Comparison of ENCODE assay signal across 9 mouse cellular contexts in genomic region chr8:89571816-89572215, GRCm38 (mm10).
DNase-seq lines count a peak whose midpoint lies in the region; ATAC-seq and TF ChIP-seq lines count a peak whose summit lies in the region.
"Had no signal": no experiment of that assay in that cellular context is flagged by ENCODE, and none has a peak within 500 bp of the region (broad histone marks: within the 10 kb centered on the region; RNA-seq: fewer than 3 reads in every experiment).

No protein-coding gene starts in this region.

- H3K4me1 ChIP-seq in intestine, embryonic 14.5 days (replicated peaks; ENCODE audit: control insufficient read depth, insufficient read depth, low read length) = no peaks in the 10 kb centered on the region
- H3K4me1 ChIP-seq: liver, embryonic 15.5 days had no signal

- 4% methylated on average over 13 of the region's 13 CpGs for WGBS in intestine, embryonic 14.5 days

- peak; percentile 87 for DNase-seq in ZHBTc4 (ENCODE audit: low read depth, low spot score)
- DNase-seq in cerebellum, postnatal 10 days = peak; percentile 94 to 95
- peak; percentile 73 to 78 for DNase-seq in frontal cortex, postnatal 25 days (ENCODE audit: low spot score in 2 of 2)
- DNase-seq in intestine, embryonic 14.5 days (ENCODE audit: low spot score) = peak; percentile 91
- peak; percentile 72 to 81 for DNase-seq in left cerebral cortex, adult 2 months (ENCODE audit: extremely low spot score in 1 of 2, low spot score in 2 of 2)
- DNase-seq in right cerebral cortex, postnatal 4 days = peak; percentile 94

- H3K4me2 ChIP-seq in intestine, embryonic 14.5 days (ENCODE audit: low read length) = no peak overlapping the region
- H3K4me2 ChIP-seq: liver, embryonic 15.5 days had no signal

- H3K27ac ChIP-seq in intestine, embryonic 14.5 days (ENCODE audit: low read depth) = no peak overlapping the region
- H3K27ac ChIP-seq in left cerebral cortex, adult 2 months = no peak overlapping the region
- H3K27ac ChIP-seq: liver, embryonic 15.5 days had no signal

- H3K9ac ChIP-seq in intestine, embryonic 14.5 days (ENCODE audit: low read length) = no peak overlapping the region
- H3K9ac ChIP-seq: liver, embryonic 15.5 days had no signal

- no peaks in the 10 kb centered on the region for H3K36me3 ChIP-seq in intestine, embryonic 14.5 days (ENCODE audit: control insufficient read depth, insufficient read depth, low read length)
- H3K36me3 ChIP-seq: liver, embryonic 15.5 days had no signal

- H3K4me3 ChIP-seq in intestine, embryonic 14.5 days (ENCODE audit: low read depth, low read length) = no peak overlapping the region
- no peak overlapping the region for H3K4me3 ChIP-seq in left cerebral cortex, adult 2 months
- H3K4me3 ChIP-seq: liver, embryonic 15.5 days had no signal

- TF ChIP-seq CTCF in left cerebral cortex, adult 2 months (IDR thresholded peaks at IDR 0.05) = peak; percentile 71

- H3K27me3 ChIP-seq in intestine, embryonic 14.5 days (replicated peaks; ENCODE audit: control insufficient read depth, insufficient read depth, low read length) = no peaks in the 10 kb centered on the region

- ATAC-seq in intestine, embryonic 14.5 days (replicated peaks; ENCODE audit: low FRiP score, low TSS enrichment, low read depth) = no peak
- peak; percentile 62 for ATAC-seq in megakaryocyte, adult 5-6 weeks (ENCODE audit: poor library complexity, severe bottlenecking)
- ATAC-seq in activated CD4-positive, CD25-positive, alpha-beta regulatory T cell, adult 4 months = no peak

- H3K9me3 ChIP-seq in intestine, embryonic 14.5 days (ENCODE audit: control insufficient read depth, low read length) = no peaks in the 10 kb centered on the region
- H3K9me3 ChIP-seq: liver, embryonic 15.5 days had no signal

- intact Hi-C loops in left cerebral cortex, adult 2 months (cut with DNase I) = loop anchor here (2.0 to 10.0 kb wide), 3 partner anchors 213 to 817 kb away; partner anchors contain the start of gene Sall1
